Mouse (Mus musculus) gastrocnemius, postnatal 25 days (tissue): Measurements from ENCODE around the gene Olfr994. TPM values are rescaled to one million over a fixed set of nuclear protein-coding genes. Genes with fewer than 3 reads are reported as not detected.

Source experiments
- DNase-seq: peaks from one replicate; pipeline ENCODE4 v3.0.0; 2022
- long read RNA-seq, 2 experiments: library from polyadenylated mRNA; stranded (forward); transcript quantifications; one replicate each; pipeline ENCODE4 v2.0.0; 2021
- total RNA-seq, 2 experiments: library from RNA; stranded (reverse); gene quantifications; 1 replicate in 1 of 2; 2 replicates in 1 of 2; pipeline ENCODE4 v1.2.3; 2021

The Olfr994 gene
- not detected for total RNA-seq
- long read RNA-seq, experiment 1, result 0 reads
- long read RNA-seq, experiment 2, result 0 reads

GRCm38 (mm10) chr2:85436351-85436750 is at the start of gene Olfr994:
Olfr994 (minus strand) TSS chr2:85436451.
- no peak for DNase-seq

DNA sequence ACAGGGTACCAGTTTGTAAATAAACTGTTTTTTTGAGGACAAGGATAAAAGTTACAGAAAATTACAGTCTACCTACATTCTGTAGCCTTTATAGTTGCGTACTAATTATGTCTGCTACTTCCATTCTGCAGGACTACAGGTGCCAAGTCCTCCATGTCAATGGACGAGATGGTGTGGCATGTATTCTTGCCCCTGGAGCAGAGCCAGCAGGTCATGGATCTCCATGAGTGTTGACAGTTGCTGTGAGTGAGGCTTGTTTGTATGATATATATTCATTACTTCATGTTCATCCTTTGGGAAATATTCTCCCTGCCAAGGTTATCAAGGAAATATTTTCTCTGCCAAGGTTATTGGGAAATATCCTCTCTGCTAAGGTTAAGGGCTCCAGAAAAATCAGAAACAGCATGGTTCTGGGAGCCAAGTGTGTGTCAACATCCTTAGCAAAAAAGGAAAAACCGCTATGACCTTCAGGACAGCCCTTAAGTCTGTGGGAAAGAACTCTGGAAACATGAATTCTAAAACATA is 30.6 kb upstream of the Olfr994 start:
- DNase-seq, result no peak

DNA sequence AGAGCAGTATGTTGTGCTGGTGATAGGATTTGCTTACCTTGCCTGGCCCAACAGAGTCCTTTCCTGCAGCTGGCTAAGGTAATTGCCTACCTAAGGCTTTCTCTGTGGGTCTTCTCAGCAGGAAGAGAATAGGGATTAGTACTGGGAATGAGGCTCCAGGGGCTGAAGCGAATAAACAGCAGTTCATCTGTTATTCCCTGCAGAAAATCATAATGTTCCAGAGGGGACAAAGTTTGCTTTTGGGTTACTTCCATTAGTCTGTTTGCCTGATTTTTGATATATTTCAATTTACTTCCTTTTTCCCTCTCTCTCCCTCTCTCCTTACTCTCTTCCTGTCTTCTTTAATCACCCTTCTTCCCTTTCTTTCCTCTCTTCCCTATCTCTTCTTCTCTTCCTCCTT is 7.3 kb upstream of the Olfr994 start, which contains the start of gene Olfr995:
Gene Olfr995 (minus strand): TSS at position 101 of the 400 bp plus-strand sequence.
- no peak for DNase-seq

GRCm38 (mm10) chr2:85442546-85442945 is 6.3 kb upstream of the Olfr994 start:
- no peak for DNase-seq

GRCm38 (mm10) chr2:85425893-85426292 is 10.4 kb downstream of the Olfr994 start:
- no peak for DNase-seq

GRCm38 (mm10) chr2:85414777-85415176 is 21.5 kb downstream of the Olfr994 start, which contains the start of gene Olfr993:
Olfr993 (minus strand) TSS chr2:85414877.
- no peak for DNase-seq

DNA sequence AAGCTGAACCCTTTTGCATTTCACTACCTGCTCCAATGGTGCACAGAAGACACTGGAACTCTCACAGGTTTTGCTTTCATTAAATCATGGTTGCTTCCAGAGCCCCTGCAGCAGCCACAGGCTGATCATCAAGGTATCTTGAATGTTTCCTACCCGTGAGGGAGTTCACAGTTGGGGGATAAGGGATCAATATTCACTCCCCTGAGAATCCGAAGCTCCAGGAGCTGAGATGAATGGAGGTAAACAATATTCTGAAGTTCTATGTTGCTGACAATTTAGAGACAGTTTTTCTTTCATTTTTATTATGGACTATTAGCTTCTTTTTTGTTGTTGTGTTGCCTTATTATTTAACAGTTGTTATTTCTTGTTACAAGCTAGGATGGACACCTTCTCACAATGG is 26.9 kb downstream of the Olfr994 start, which contains the start of gene Olfr992:
Gene Olfr992 (minus strand): TSS at position 101 of the 400 bp plus-strand sequence.
- DNase-seq, result no peak

Other genes with a start within 250 kb of the Olfr994 start
- gene Lrrc55, start 239.3 kb downstream of the Olfr994 start, total RNA-seq, result 1 to 10 TPM in 1 of 2 experiments, under 1 TPM in 1; 0.59 to 1.8 TPM
- gene Olfr987, start 97.1 kb downstream of the Olfr994 start, total RNA-seq, result not detected
- gene Olfr988, start 73.2 kb downstream of the Olfr994 start, total RNA-seq, result not detected
- not detected for gene Olfr992, start 27.0 kb downstream of the Olfr994 start, total RNA-seq
- not detected for gene Olfr993, start 21.6 kb downstream of the Olfr994 start, total RNA-seq
- gene Olfr995, start 7.2 kb upstream of the Olfr994 start, total RNA-seq, result not detected
- gene 4833423E24Rik, start 82.6 kb upstream of the Olfr994 start, total RNA-seq, result not detected
- gene Olfr996, start 142.8 kb upstream of the Olfr994 start, total RNA-seq, result not detected
- gene Olfr998, start 152.5 kb upstream of the Olfr994 start, total RNA-seq, result not detected
- not detected for gene Olfr1000, start 175.5 kb upstream of the Olfr994 start, total RNA-seq
- gene Olfr1002, start 214.3 kb upstream of the Olfr994 start, total RNA-seq, result not detected
- gene Olfr154, start 228.0 kb upstream of the Olfr994 start, total RNA-seq, result not detected
- not detected for gene Olfr1006, start 242.3 kb upstream of the Olfr994 start, total RNA-seq